Mouse (Mus musculus): ENCODE data around the gene Srek1ip1.

Gene Srek1ip1

GRCm38 (mm10) chr13:104843295-104844089 lies 51.2 kb downstream of the Srek1ip1 start:
- no peak for DNase-seq (ENCODE audit: low spot score in 2 of 2)

- no peak for DNase-seq (ENCODE audit: low spot score in 2 of 2)
Observed at GRCm38 (mm10) chr13:104853645-104854044, 61.4 kb downstream of the Srek1ip1 start.

- DNase-seq (ENCODE audit: low spot score in 2 of 2): no peak
Observed at GRCm38 (mm10) chr13:104863127-104863979, 71.1 kb downstream of the Srek1ip1 start, which contains the start of gene Shisal2b. Shisal2b (minus strand) TSS chr13:104863893.

- DNase-seq (ENCODE audit: low spot score in 2 of 2): no peak
Observed at GRCm38 (mm10) chr13:104866726-104867125, 74.4 kb downstream of the Srek1ip1 start.

GRCm38 (mm10) chr13:104869907-104870306 lies 77.6 kb downstream of the Srek1ip1 start:
- no peak for DNase-seq (ENCODE audit: low spot score in 2 of 2)

GRCm38 (mm10) chr13:104878508-104878907 lies 86.2 kb downstream of the Srek1ip1 start:
- DNase-seq (ENCODE audit: low spot score in 2 of 2): no peak

- no peak for DNase-seq (ENCODE audit: low spot score in 2 of 2)
Observed at GRCm38 (mm10) chr13:104883566-104884249, 91.4 kb downstream of the Srek1ip1 start.

GRCm38 (mm10) chr13:104886308-104887032 lies 94.2 kb downstream of the Srek1ip1 start:
- DNase-seq (ENCODE audit: low spot score in 2 of 2): no peak

Data from right cerebral cortex, postnatal 36 days (tissue).